Mouse (Mus musculus): ENCODE results near the gene Tob1. TPM values are rescaled to one million over a fixed set of nuclear protein-coding genes. Genes with fewer than 3 reads are reported as not detected.
A peak's percentile ranks its signal among the peaks of the same experiment; 100 is the strongest.

Gene Tob1
- polyA plus RNA-seq, 2 experiments, result 7.5 to 8.3 TPM

- WGBS (ENCODE audit: insufficient replicate concordance), result 43% methylated on average over 9 of the region's 9 CpGs
Observed at GRCm38 (mm10) chr11:94239706-94240105, 28.5 kb downstream of the Tob1 start.

DNA sequence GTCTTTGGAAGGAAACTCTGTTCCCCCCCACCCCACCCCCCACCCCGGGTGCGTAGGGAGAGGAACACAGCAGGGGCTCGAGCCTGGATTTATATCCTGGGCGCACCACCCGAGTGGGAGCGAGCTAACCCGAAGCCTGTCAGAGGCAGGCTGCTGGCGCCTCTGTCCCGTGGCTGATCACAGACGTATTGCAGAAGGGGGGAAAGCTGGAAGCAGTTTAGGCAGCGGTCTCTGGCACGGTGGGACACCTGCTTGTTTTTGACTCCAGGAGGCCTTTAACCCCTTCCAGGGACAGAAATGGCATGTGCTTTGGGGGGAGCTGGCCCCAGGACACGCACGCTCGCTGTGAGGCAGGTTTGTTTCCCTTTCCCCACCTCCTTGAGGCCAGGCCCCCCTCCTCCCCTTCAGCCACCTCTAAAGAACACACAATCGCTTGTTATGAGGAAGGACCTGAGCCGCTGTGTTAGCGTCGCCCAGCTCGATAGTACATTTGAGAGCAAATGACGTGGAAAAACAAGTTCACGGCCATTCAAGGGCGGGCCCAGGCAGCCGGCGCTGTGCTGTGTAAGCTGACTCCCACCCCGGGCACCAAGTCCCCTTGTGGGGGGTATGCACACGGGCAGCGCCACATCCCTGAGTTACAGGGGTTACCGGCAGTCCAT, 31.6 kb downstream of the Tob1 start:
- peak overlapping the region; percentile 46 for H3K4me2 ChIP-seq (ENCODE audit: low read depth)
- WGBS (ENCODE audit: insufficient replicate concordance), result 13% methylated on average over 29 of the region's 29 CpGs
- H3K4me1 ChIP-seq (replicated peaks; ENCODE audit: control insufficient read depth in 2 of 2, insufficient read depth in 2 of 2, low read length in 1 of 2), result no peaks in the 10 kb centered on the region; a peak in 1 of 4 replicates
- no peak overlapping the region for H3K9ac ChIP-seq (replicated peaks)
- peaks cover 3% of the 10 kb centered on the region for H3K27me3 ChIP-seq (ENCODE audit: control insufficient read depth, insufficient read depth, low read length)
- peak overlapping the region in 1 of 2 experiments; percentile 2; a peak in 1 of 4 replicates for H3K4me3 ChIP-seq (ENCODE audit: insufficient read depth in 1 of 2, low read depth in 2 of 2, low read length in 2 of 2)
- H3K36me3 ChIP-seq (replicated peaks; ENCODE audit: control insufficient read depth, insufficient read depth, low read depth), result no peaks in the 10 kb centered on the region
- H3K27ac ChIP-seq, result no peak overlapping the region
- H3K9me3 ChIP-seq (ENCODE audit: control insufficient read depth, low read length), result no peaks in the 10 kb centered on the region
- ATAC-seq (ENCODE audit: insufficient read depth) (peak; percentile 36; the same call in 1 of the 2 replicates), DNase-seq (ENCODE audit: low read depth in 3 of 3, low spot score in 3 of 3) (no peak)
- TF ChIP-seq CTCF (IDR thresholded peaks at IDR 0.05; ENCODE audit: low read depth) (no peak), EP300 (IDR thresholded peaks at IDR 0.05; ENCODE audit: low read depth) (no peak)

More at GRCm38 (mm10) chr11:94239706-94240105, 28.5 kb downstream of the Tob1 start:
- no peak overlapping the region for H3K27ac ChIP-seq
- TF ChIP-seq CTCF (IDR thresholded peaks at IDR 0.05; ENCODE audit: low read depth) (no peak), EP300 (IDR thresholded peaks at IDR 0.05; ENCODE audit: low read depth) (no peak)
- ATAC-seq (ENCODE audit: insufficient read depth) (no peak), DNase-seq (ENCODE audit: low read depth in 3 of 3, low spot score in 3 of 3) (no peak)
- peaks cover 3% of the 10 kb centered on the region for H3K27me3 ChIP-seq (ENCODE audit: control insufficient read depth, insufficient read depth, low read length)
- H3K4me1 ChIP-seq (replicated peaks; ENCODE audit: control insufficient read depth in 2 of 2, insufficient read depth in 2 of 2, low read length in 1 of 2), result peaks cover 4 to 6% of the 10 kb centered on the region in 2 experiments
- no peak overlapping the region for H3K4me3 ChIP-seq (ENCODE audit: insufficient read depth in 1 of 2, low read depth in 2 of 2, low read length in 2 of 2)
- H3K4me2 ChIP-seq (ENCODE audit: low read depth), result no peak overlapping the region
- no peak overlapping the region for H3K9ac ChIP-seq (replicated peaks)
- no peaks in the 10 kb centered on the region for H3K9me3 ChIP-seq (ENCODE audit: control insufficient read depth, low read length)
- no peaks in the 10 kb centered on the region for H3K36me3 ChIP-seq (replicated peaks; ENCODE audit: control insufficient read depth, insufficient read depth, low read depth)

GRCm38 (mm10) chr11:94243422-94244180, 32.3 kb downstream of the Tob1 start:
- H3K9ac ChIP-seq (replicated peaks), result no peak overlapping the region; the same call in 1 of the 2 replicates
- no peak for DNase-seq (ENCODE audit: low read depth in 3 of 3, low spot score in 3 of 3)
- no peak overlapping the region for H3K27ac ChIP-seq
- TF ChIP-seq EP300 (IDR thresholded peaks at IDR 0.05; ENCODE audit: low read depth), result no peak
- no peak for TF ChIP-seq CTCF (IDR thresholded peaks at IDR 0.05; ENCODE audit: low read depth)
- no peaks in the 10 kb centered on the region; a peak in 1 of 4 replicates for H3K4me1 ChIP-seq (replicated peaks; ENCODE audit: control insufficient read depth in 2 of 2, insufficient read depth in 2 of 2, low read length in 1 of 2)
- peaks cover 3% of the 10 kb centered on the region for H3K27me3 ChIP-seq (ENCODE audit: control insufficient read depth, insufficient read depth, low read length)
- H3K4me2 ChIP-seq (ENCODE audit: low read depth), result peak overlapping the region; percentile 46
- WGBS (ENCODE audit: insufficient replicate concordance), result 42% methylated on average over 15 of the region's 15 CpGs
- no peak for ATAC-seq (ENCODE audit: insufficient read depth)
- no peaks in the 10 kb centered on the region for H3K9me3 ChIP-seq (ENCODE audit: control insufficient read depth, low read length)
- H3K4me3 ChIP-seq (ENCODE audit: insufficient read depth in 1 of 2, low read depth in 2 of 2, low read length in 2 of 2), result no peak overlapping the region
- no peaks in the 10 kb centered on the region for H3K36me3 ChIP-seq (replicated peaks; ENCODE audit: control insufficient read depth, insufficient read depth, low read depth)

GRCm38 (mm10) chr11:94244385-94244784, 33.1 kb downstream of the Tob1 start:
- no peaks in the 10 kb centered on the region for H3K9me3 ChIP-seq (ENCODE audit: control insufficient read depth, low read length)
- no peak overlapping the region for H3K4me2 ChIP-seq (ENCODE audit: low read depth)
- no peak for TF ChIP-seq EP300 (IDR thresholded peaks at IDR 0.05; ENCODE audit: low read depth)
- no peak for TF ChIP-seq CTCF (IDR thresholded peaks at IDR 0.05; ENCODE audit: low read depth)
- H3K27ac ChIP-seq, result no peak overlapping the region
- ATAC-seq (ENCODE audit: insufficient read depth) (no peak), DNase-seq (ENCODE audit: low read depth in 3 of 3, low spot score in 3 of 3) (no peak)
- no peak overlapping the region for H3K9ac ChIP-seq (replicated peaks)
- no peak overlapping the region for H3K4me3 ChIP-seq (ENCODE audit: insufficient read depth in 1 of 2, low read depth in 2 of 2, low read length in 2 of 2)
- peaks cover 3% of the 10 kb centered on the region for H3K27me3 ChIP-seq (ENCODE audit: control insufficient read depth, insufficient read depth, low read length)
- 63% methylated on average over 9 of the region's 9 CpGs for WGBS (ENCODE audit: insufficient replicate concordance)
- H3K4me1 ChIP-seq (replicated peaks; ENCODE audit: control insufficient read depth in 2 of 2, insufficient read depth in 2 of 2, low read length in 1 of 2), result no peaks in the 10 kb centered on the region; a peak in 1 of 4 replicates
- no peaks in the 10 kb centered on the region for H3K36me3 ChIP-seq (replicated peaks; ENCODE audit: control insufficient read depth, insufficient read depth, low read depth)
